Mouse (Mus musculus): Measurements from ENCODE around the gene Selplg. TPM values are rescaled to one million over a fixed set of nuclear protein-coding genes. Genes with fewer than 3 reads are reported as not detected.
A peak's percentile ranks its signal among the peaks of the same experiment; 100 is the strongest.
"Not testable (repeated sequence)": the region's sequence is repeated elsewhere in the genome, so short reads cannot be mapped to it uniquely, and the experiment has no call there.

Selplg gene
- total RNA-seq, 2 experiments from 2014 or later, result 28.3 to 28.8 TPM

DNA sequence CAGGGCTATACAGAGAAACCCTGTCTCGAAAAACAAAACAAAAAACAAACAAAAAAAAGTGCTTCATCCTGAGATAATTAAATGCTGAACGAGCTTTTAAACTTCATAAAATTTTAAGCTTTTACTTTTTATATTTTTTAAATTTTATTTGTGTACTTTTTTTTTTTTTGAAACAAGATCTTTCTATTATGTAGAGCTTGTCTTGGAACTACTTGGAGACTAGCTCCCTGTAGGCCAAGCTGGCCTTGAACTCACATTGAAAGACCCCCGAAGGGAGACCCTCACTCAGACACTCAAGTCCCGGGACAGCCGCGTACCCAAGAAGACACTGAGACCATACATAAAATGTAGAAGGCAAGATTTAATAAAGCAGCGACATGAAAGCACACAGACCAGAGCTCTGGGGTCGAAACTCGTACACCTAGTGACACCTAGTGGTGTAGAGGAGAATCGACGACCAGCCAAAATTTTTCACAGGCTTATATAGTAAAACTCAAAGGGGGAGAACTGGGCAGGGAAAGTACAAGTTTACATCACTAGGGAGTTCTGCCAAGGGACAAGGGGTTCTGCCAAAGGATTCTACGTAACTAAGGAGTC is 20.5 kb downstream of the Selplg start:
- TF ChIP-seq CTCF (conservative IDR thresholded peaks at IDR 0.05), result peak; percentile 49
- H3K27ac ChIP-seq; DNase-seq (ENCODE audit: low spot score in 2 of 2); H3K4me3 ChIP-seq: not testable (repeated sequence)

DNA sequence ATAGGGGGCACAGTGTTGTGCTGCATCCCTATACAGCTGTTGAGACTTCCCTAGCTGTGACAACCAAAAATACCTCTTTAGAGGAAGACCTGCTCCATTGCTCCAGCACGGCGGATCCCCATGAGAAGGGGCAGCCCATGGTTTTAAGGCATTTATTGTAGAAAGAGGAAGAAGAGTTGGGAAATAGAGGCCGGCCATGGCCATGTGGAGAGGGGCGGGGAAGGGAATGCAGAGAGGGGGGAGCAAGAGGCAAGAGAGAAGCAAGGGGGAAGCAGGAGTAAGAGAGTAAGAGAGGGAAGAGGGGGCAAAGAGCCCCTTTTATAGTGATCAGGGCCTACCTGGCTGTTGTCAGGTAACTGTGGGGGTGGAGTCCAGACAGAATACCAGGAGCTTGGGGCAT is 22.3 kb downstream of the Selplg start:
- no peak for DNase-seq (ENCODE audit: low spot score in 2 of 2)
- no peak for TF ChIP-seq CTCF (conservative IDR thresholded peaks at IDR 0.05)
- H3K27ac ChIP-seq, result no peak overlapping the region
- no peak overlapping the region for H3K4me3 ChIP-seq

DNA sequence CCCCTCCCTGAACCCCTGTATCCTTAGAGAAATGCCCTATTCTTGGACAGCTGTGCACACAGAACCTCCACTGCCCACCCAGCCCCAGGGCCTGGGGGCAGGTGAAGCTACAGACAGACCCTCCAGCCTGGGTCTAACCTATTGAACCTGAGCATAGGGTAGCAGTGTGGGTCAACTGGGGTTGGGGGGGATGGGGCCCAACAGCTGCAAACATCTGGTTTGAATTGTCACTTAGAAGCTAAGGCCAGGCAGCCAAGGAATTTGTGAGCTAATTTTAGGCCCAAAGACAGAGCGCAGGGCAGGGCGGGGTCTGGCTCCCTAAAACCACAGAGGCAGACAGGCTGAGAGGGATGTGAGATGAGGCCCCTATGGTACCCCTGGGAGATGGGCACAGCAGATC is 24.3 kb downstream of the Selplg start:
- no peak overlapping the region for H3K4me3 ChIP-seq
- no peak for TF ChIP-seq CTCF (conservative IDR thresholded peaks at IDR 0.05)
- H3K27ac ChIP-seq, result no peak overlapping the region
- no peak for DNase-seq (ENCODE audit: low spot score in 2 of 2)

DNA sequence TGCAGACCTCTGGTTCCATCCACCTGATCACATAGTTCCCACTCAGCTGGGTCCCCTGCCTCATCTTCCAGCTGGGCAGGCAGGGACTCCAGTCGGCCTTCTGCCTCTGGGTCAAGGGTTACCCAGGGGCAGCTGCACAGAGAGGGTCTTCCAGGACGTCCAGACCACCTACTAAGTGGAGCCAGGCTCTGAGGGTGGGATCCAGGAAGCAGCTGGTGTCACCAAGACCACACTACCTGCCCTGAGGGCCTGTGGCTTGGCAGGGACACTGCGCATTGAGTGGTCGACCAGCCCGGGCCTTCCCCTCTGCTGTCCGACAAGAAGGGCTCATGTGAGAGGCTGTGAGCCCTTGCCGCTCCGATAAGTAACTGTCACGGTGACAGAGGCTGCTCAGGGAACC is 24.7 kb downstream of the Selplg start:
- Histone ChIP-seq H3K4me3 (no peak overlapping the region), H3K27ac (no peak overlapping the region)
- no peak for TF ChIP-seq CTCF (conservative IDR thresholded peaks at IDR 0.05)
- DNase-seq (ENCODE audit: low spot score in 2 of 2), result no peak

DNA sequence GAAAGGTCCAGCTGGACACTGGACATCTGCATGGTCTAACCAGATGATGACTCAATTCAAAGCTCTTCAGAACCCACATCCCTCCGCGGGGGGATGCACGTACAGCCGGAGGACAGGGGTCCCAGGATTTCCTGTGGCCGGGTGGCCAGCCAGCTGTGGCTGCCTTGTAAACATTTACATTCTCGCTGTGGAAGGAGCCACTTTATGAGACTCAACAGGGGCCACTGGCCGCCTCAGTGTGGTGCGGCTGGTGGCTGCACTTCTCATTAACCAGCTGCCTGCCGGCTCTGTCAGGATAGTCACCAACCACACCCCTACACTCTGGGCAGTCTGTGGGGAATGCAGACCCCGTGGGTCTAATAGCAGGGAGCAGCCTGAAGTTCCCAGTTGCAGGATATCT is 26.0 kb downstream of the Selplg start:
- H3K4me3 ChIP-seq, result no peak overlapping the region
- no peak overlapping the region for H3K27ac ChIP-seq
- TF ChIP-seq CTCF (conservative IDR thresholded peaks at IDR 0.05), result no peak
- DNase-seq (ENCODE audit: low spot score in 2 of 2), result no peak

DNA sequence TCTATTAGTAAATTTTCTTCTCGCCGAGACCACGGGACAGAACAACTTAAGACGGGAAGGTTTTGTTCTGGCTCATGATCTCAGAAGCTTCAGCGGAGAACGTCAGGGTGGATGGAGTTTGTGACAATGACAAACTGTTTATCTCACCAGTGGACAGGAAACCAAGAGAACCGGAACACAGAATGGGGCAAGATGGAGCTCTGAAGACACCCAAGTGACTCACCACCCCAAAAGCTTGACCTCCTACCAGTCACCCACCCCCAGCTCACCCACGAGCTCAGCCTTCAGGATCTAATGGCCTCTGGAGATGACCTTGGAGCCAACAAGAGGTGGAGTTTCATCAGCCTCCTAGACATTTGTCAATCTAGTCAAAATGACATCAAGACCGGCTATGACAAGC is 27.1 kb downstream of the Selplg start:
- no peak for TF ChIP-seq CTCF (conservative IDR thresholded peaks at IDR 0.05)
- no peak for DNase-seq (ENCODE audit: low spot score in 2 of 2)
- H3K4me3 ChIP-seq, result no peak overlapping the region
- no peak overlapping the region for H3K27ac ChIP-seq

DNA sequence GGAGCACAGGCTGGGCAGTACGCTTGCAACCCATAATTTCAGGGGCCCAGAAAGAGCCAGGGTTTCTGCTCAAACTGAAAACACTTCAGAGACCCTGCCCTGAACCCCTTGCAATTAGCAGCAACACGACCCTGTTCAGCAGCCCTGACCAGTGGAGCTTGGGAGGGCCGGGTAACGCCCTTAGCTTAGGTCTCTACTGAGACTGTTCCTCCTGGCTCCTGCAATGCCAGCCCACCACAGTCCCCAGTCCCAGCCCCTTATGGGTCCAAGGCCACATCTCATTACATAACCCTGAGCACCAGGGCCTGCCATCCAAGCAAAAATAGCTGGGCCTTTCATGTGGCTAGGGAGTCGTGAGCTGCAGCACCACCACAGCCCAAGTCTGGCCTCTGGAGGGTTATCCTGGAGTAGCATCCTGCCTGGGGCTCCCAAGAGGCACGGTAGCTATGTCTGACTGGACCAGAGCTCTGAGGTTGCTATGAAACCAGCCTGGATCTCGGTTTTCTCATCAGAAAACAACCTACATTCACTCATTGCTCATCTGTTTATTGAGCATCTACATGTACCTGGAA is 28.0 kb downstream of the Selplg start:
- Histone ChIP-seq H3K27ac (no peak overlapping the region), H3K4me3 (no peak overlapping the region)
- no peak for DNase-seq (ENCODE audit: low spot score in 2 of 2)
- no peak for TF ChIP-seq CTCF (conservative IDR thresholded peaks at IDR 0.05)

DNA sequence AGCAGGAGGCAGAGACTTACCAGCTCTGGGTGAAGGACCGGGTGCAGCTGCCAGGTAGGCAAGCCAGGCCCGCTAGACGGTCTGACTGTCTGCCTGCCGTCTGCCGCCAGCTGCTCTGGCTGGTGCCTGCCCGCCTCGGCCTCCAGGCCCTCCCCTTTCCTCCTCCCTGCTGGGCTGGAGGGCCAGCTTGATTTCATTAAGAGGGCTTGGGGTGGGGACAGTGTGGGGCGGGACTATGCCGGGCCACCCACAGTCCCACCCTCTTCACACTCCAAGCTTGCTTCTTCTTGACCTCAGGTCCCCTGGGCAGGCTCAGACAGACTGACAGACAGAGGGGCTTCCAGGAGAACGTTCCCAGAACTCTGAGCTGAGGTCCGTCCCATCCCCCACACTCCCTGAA is 32.2 kb downstream of the Selplg start, which contains the start of gene Tmem119:
Tmem119 (minus strand) TSS at position 237 of the 400 bp plus-strand sequence.
- Histone ChIP-seq H3K27ac (no peak within 1 kb of the TSS), H3K4me3 (peak within 1 kb of the TSS; percentile 17; the same call in 1 of the 2 replicates)
- no peak for TF ChIP-seq CTCF (conservative IDR thresholded peaks at IDR 0.05)
- DNase-seq (ENCODE audit: low spot score in 2 of 2), result no peak

DNA sequence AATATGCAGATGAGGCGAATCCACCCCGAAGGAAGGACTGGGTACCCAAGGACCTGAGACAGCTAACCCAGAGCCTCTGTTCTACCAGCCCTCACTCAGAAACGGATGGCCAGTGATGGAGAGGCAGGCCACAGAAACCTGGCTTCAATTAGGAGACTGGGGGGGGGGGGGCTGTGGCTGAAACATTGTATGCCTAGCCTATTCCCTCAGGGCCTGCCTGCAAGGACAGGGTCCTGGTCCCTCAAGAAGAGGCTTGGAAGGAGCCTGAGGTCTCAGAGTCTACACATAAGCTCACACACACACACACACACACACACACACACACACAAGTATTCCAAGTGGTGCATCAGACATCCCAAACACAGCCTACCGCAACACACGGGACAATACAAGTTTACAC is 32.8 kb downstream of the Selplg start:
- Histone ChIP-seq H3K4me3 (peak overlapping the region; percentile 17; the same call in 1 of the 2 replicates), H3K27ac (no peak overlapping the region)
- no peak for DNase-seq (ENCODE audit: low spot score in 2 of 2)
- TF ChIP-seq CTCF (conservative IDR thresholded peaks at IDR 0.05), result no peak

DNA sequence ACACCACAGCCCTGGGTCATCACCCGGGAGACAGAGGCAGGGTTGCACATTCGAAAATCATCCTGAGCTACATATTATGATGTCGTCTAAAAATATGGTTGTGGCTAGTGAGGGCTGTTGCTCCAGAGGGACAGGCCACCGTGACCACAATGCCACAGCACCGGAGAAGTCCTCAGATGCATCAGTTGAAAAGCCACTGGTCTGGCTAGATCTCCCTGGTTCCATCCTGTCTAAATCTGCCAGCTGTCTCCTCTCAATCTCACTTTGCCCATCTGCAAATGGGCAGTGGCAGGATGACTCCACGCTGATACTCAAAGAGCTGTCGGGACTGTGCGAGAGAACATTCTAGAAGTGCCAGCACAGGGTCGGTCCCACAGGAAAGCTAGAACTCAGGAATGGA is 33.9 kb downstream of the Selplg start:
- no peak for TF ChIP-seq CTCF (conservative IDR thresholded peaks at IDR 0.05)
- no peak for DNase-seq (ENCODE audit: low spot score in 2 of 2)
- H3K27ac ChIP-seq, result no peak overlapping the region
- no peak overlapping the region; the same call in 1 of the 2 replicates for H3K4me3 ChIP-seq

DNA sequence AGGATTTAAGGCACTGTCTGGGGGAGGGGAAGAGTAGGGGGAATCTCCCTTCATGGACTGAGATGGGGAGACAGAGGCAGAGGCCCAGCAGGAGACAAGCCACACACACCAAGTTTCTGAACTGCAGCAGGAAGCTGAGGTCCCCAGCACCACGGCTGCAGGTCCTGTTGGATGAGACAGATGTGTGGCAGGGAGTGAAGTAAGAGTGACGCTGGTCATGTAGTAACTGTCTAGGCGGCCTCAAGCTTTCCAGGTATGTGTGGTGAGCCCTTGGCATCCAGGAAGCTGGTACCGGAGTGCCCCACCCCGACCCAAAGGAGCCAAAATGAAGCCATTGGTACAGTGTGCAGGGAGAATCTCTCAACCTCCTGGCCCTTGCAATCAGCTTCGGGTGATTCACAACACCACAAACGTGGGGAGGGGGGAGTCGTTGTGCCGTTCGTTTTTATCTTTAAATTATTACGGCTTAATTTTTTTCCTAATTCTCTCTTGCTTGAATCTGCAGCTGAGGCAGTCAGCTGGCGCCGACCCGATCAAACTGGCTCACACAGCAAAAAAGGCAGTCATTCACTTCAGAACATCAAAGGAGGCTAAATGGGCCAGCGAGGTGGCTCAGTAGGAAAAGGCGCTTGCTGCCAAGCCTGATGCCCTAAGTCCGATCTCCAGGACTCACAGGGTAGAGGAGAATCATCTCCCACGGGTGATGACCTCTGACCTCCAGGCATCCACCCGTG is 35.1 kb downstream of the Selplg start:
- H3K27ac ChIP-seq, result no peak overlapping the region

DNA sequence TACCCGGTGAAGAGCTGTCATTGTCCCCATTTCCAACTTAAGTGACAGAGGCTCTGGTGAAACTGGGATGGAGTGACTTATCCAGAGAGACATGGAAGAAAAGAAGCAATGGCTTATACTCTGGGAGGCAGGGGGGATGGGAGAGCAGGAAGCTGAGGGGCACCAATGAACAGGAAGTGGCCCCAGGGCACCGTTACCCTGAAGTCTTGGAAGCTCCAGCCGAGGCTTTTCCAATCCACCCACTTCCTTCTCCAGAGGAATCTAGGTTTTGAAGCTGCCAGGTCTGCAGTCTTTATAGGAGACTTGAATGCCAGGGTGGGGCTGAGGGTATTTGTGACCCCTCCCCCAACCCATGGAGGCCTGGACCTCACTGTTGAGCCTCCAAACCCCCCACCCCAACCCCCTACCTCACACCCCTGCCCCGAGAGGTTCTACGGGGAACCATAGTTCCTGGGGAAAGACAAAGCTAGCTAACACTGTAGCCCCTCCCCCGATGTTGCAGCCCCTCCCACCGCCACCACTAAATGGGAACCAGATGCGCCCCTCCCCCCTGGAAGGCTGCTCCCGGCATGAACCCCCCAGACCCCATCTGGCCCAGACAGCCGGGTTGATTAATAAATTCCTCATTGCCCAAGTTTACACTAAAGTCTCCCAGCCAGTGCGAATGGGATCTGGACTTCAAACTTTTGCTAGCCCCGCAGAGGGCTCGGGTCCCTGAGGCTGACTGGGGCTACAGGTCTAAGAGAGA is 35.9 kb downstream of the Selplg start:
- H3K27ac ChIP-seq, result no peak overlapping the region
- TF ChIP-seq CTCF (conservative IDR thresholded peaks at IDR 0.05), result no peak
- H3K4me3 ChIP-seq, result no peak overlapping the region
- DNase-seq (ENCODE audit: low spot score in 2 of 2), result no peak

More for the DNA sequence above, 35.1 kb downstream of the Selplg start:
- no peak for DNase-seq (ENCODE audit: low spot score in 2 of 2)
- no peak for TF ChIP-seq CTCF (conservative IDR thresholded peaks at IDR 0.05)
- H3K4me3 ChIP-seq, result no peak overlapping the region
